Mouse (Mus musculus) common myeloid progenitor, adult 5-6 weeks (primary cell): ENCODE results near the gene Ttc28. TPM values are rescaled to one million over a fixed set of nuclear protein-coding genes. Genes with fewer than 3 reads are reported as not detected.
"Not testable (repeated sequence)": the region's sequence is repeated elsewhere in the genome, so short reads cannot be mapped to it uniquely, and the experiment has no call there.

Source experiments
- ATAC-seq: replicated peaks from 2 replicates; pipeline ENCODE4 v1.8.0; 2016; ENCODE audit warnings: low read depth, mild to moderate bottlenecking, moderate TSS enrichment, inconsistent platforms; ENCODE audit not compliant: poor library complexity, severe bottlenecking
- total RNA-seq: library from RNA; stranded (forward); fragments of 200-1000, 187-1606 nt; gene quantifications from 2 replicates; pipeline ENCODE4 v1.2.3, GENCODE M21; 2017

The Ttc28 gene
- total RNA-seq, result 2.9 and 7.2 TPM in 2 replicates

- ATAC-seq, result peak; percentile 73
Observed at GRCm38 (mm10) chr5:110879584-110880374, at the start of gene Ttc28. Gene Ttc28, plus strand, starts transcription at chr5:110879803.

DNA sequence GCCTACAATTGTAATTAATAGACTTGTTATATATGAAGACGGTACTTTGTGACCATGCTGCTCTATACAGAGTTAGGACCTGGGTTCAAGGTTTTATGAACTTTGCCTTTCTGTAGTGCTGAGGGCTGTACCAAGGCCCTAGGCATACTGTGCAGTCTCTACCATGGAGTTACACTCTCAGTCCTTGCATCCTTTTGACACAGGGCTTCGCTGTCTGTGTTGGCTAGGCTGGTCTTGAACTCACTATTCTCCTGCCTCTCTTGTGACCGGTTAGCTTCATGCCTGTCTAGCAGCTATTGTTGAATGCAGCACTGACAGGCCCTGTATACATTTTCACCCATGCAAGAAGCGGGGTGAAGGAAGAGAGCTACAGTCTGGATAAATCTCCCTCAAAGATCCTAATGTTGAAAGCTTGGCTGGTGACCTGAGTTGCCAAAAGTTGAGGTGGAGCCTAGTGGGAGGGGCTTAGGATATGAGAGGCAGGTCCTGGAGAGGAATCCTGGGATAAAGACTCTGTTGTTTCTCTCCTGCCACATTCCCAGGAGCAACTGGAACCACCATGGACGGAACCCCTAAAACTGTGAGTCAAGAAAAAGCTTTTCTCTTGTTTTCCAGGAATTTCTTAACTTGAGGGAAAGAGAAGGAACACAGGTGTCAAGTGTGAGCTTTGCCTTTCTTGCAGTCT is 48.4 kb upstream of the Ttc28 start:
- no peak for ATAC-seq

DNA sequence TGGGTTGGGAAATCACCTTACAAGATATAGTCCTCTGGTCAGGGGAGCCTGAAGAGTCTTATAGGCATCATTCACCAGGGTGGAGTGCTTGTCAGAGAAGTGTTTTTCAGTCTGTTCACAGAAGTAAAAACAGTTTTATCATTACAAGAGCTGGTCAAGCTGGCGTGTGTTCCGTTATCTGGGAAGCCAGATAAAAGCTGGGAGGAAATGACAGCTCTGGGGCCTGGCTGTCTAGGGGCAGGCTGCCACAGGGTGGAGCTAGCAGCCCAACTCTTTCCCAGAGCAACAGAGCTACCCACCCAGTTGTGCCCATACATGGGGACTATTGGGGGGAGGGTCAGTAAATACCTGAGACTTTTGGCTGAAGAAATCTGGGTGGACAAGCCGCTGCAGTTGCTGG is 43.6 kb upstream of the Ttc28 start:
- peak; percentile 60 for ATAC-seq

GRCm38 (mm10) chr5:110838016-110838415 is 41.6 kb upstream of the Ttc28 start:
- ATAC-seq, result not testable (repeated sequence)

- ATAC-seq, result no peak
Observed at GRCm38 (mm10) chr5:110839038-110839677, 40.4 kb upstream of the Ttc28 start.

GRCm38 (mm10) chr5:110839678-110840365 is 39.8 kb upstream of the Ttc28 start, which contains the start of the genes Hscb and Chek2:
Gene Hscb, minus strand, starts transcription at chr5:110839777.
Gene Chek2, plus strand, starts transcription at chr5:110839979.
- peak; percentile 88 for ATAC-seq

DNA sequence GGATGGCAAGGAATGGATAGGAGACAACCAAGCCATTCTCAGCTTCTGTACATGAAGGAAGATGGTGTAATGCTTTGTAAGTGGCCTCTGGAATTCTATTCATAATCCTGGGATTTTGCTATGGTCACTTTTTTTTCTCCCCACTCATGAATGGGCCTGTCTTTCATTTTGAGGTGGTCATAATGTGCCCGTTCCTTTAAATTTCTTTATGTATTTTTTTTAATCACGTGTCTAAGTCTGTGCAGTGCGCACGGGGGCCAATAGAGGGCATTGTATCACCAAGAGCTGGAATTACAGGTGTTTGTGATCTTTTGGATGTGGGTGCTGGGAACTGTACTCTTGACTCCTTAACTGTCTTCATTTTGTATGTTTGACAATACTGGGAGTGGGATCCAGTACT is 39.1 kb upstream of the Ttc28 start:
- no peak for ATAC-seq

- ATAC-seq, result no peak
Observed at GRCm38 (mm10) chr5:110841046-110841862, 38.3 kb upstream of the Ttc28 start.

- ATAC-seq, result no peak
Observed at GRCm38 (mm10) chr5:110852990-110853389, 26.6 kb upstream of the Ttc28 start.

DNA sequence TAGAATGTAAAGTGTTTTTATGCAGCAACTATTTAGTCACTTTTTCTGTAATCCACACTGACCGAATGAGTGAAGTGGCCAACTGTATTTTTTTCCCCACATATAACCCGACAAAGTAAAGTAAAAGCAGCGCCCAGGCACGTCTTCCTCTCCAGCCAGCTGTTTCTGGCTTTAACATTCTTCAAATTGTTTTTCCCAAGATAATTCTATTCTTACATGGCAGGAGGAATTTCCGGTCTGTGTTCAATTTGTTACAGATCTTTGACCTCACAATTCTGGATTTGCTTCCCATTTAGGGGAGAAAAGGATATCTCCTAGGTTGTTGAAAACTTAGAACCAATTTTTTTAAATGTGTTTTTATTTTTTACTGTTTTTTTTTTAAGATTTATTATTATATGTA is 22.5 kb upstream of the Ttc28 start:
- ATAC-seq, result no peak

DNA sequence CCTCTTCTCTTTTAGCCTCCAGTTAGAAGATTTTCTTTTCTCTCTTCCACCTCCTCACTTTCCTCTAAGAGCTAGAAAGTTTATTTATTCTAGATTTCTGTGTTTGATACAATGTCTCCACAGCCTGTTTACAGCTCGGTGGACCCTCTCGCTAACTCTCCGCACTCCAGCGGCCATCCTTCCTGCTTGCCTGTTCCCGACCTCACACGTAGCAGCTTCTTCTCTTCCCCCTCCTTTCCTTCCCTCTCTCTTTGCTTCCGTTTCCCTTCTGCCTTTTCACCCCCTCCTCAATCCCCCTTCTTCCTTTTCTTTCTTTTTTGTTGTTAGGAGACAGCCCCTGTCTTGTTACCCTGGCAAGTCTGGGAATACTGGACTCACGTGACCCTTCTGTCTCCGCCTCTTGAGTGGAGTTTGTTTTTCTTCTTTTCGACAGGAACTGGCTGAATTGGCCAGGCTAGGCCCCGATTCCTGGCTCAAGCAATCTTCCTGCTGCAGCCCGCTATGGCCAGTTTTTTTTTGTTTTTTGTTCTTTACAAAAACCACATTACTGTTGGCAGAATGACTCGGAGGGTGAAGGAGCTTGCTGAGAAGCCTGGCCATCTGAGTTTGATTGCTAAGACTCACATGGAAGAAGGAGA is 20.5 kb upstream of the Ttc28 start:
- ATAC-seq, result no peak

GRCm38 (mm10) chr5:110860445-110860844 is 19.2 kb upstream of the Ttc28 start:
- ATAC-seq, result no peak

GRCm38 (mm10) chr5:110868460-110868859 is 11.1 kb upstream of the Ttc28 start:
- no peak for ATAC-seq

DNA sequence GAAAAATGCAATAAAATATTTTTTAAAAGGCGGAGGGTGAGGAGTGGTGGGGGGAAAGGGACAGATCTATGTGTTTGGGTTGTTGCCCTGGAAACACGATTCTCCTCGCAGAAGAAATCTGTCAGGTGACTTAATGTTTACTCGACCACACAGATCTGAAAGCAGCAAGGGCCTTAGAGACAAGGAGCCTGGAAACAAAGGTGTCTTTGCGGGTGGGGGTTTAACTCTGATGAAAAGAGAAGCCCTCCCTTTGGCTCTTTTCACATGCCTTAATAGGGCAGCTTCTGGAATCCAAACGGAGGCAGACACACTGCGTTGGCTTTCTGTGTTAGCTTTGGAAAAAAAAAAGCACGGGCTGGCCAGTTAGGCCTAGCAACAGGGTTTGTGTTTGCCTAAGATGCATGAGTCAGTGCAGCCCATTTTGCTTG is 10.3 kb upstream of the Ttc28 start:
- ATAC-seq, result no peak

DNA sequence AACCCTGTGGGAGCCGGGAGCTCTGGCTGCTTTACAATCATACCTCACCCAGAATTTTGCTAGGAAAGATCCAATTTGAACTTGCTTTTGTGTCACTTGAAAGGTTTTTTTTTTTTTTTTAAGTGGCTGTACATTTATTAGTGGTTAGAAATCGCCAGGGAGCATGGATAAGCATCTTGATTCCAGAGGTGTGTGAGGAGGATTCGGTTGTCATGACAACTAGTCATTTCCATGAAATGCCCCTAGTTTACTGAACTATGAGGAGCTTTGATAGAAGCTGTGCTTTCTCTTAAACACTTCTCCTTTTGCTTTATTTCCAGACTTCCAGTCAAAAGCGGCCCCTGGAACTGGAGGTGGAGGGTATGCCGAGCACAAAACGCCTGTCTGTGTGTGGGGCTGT is 6.4 kb upstream of the Ttc28 start:
- no peak for ATAC-seq

DNA sequence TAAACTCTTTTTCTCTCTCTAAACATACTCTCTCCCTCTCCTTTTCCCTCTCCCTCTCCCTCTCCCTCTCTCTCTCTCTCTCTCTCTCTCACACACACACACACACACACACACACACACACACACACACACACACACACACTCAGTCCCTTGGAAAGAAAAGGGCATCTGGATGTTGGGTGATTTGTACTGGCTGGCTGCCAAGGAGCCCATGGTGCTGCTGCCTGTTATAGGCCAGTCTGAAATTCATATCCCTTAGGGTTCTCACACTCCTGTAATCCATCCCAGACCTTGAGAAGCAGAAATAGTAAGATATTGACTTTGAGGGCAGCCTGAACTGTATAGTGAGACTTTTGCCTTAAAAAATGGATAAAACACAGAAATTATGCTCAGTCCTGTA is 4.9 kb upstream of the Ttc28 start:
- ATAC-seq, result no peak

- no peak for ATAC-seq
Observed at GRCm38 (mm10) chr5:110875286-110875685, 4.3 kb upstream of the Ttc28 start.

GRCm38 (mm10) chr5:110877666-110878505 is 1.7 kb upstream of the Ttc28 start:
- ATAC-seq, result no peak
